14 mouse cellular contexts compared by ENCODE assay signal in genomic region chr3:61255232-61255631, GRCm38 (mm10).
"Had no signal": no experiment of that assay in that cellular context is flagged by ENCODE, and none has a peak within 500 bp of the region (broad histone marks: within the 10 kb centered on the region; RNA-seq: fewer than 3 reads in every experiment).

No protein-coding gene starts in this region.

- DNase-seq: kidney, adult 2 months; kidney, postnatal 25 days; layer of hippocampus, adult 9-11 months; layer of hippocampus, postnatal 36 days; liver, embryonic 13.5 days; liver, postnatal 0 days; right cerebral cortex, postnatal 4 days; spleen, adult 18-20 months; thymus, adult 2 months; thymus, postnatal 25 days had no signal

- H3K9ac ChIP-seq: kidney, embryonic 15.5 days; limb, embryonic 15.5 days; liver, embryonic 13.5 days; liver, postnatal 0 days; lung, embryonic 15.5 days; neural tube, embryonic 12.5 days had no signal

- ATAC-seq: liver, postnatal 0 days had no signal

- H3K27me3 ChIP-seq: kidney, embryonic 15.5 days; limb, embryonic 15.5 days; liver, embryonic 13.5 days; lung, embryonic 15.5 days; neural tube, embryonic 12.5 days had no signal

- H3K4me1 ChIP-seq: kidney, embryonic 15.5 days; limb, embryonic 15.5 days; liver, embryonic 13.5 days; lung, embryonic 15.5 days; neural tube, embryonic 12.5 days had no signal

- H3K4me3 ChIP-seq: kidney, embryonic 15.5 days; limb, embryonic 15.5 days; liver, embryonic 13.5 days; lung, embryonic 15.5 days; neural tube, embryonic 12.5 days had no signal

- H3K27ac ChIP-seq: kidney, embryonic 15.5 days; limb, embryonic 15.5 days; liver, embryonic 13.5 days; lung, embryonic 15.5 days; neural tube, embryonic 12.5 days had no signal

- H3K9me3 ChIP-seq: kidney, embryonic 15.5 days; limb, embryonic 15.5 days; liver, embryonic 13.5 days; lung, embryonic 15.5 days; neural tube, embryonic 12.5 days had no signal

- H3K36me3 ChIP-seq: kidney, embryonic 15.5 days; limb, embryonic 15.5 days; liver, embryonic 13.5 days; lung, embryonic 15.5 days; neural tube, embryonic 12.5 days had no signal

- H3K4me2 ChIP-seq: kidney, embryonic 15.5 days; limb, embryonic 15.5 days; liver, embryonic 13.5 days; lung, embryonic 15.5 days; neural tube, embryonic 12.5 days had no signal
